Mouse (Mus musculus): ENCODE measurements around the gene Klk7. TPM values are rescaled to one million over a fixed set of nuclear protein-coding genes. Genes with fewer than 3 reads are reported as not detected.

Klk7 gene
- polyA plus RNA-seq (2021; fragmentation: Nextera tagmentation): 0.16 and 0.21 TPM in 2 replicates
- long read RNA-seq, experiment 1: 0 reads
- long read RNA-seq, experiment 2: 0 reads

DNA sequence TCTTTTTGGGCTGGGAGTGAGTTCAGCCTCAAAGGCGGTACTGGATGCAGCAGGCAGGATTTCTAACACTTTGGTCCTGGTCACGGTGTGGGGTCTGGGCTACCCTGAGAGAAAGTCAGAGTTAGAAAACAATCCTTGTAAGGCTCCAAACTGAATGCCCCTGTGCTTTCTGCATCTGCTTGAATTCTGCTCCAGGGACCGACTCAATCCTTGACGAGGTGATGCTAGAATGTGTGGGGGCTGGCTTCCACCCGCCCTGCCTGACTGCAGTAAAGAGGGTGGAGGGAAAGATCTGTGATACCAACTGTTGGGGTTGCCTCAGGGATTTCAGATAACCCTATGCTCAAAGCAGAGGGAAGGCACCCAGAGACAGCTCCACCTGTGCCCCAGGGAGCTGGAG is at the start of gene Klk7:
Gene Klk7, plus strand, starts transcription at position 301 of the 400 bp plus-strand sequence.

DNA sequence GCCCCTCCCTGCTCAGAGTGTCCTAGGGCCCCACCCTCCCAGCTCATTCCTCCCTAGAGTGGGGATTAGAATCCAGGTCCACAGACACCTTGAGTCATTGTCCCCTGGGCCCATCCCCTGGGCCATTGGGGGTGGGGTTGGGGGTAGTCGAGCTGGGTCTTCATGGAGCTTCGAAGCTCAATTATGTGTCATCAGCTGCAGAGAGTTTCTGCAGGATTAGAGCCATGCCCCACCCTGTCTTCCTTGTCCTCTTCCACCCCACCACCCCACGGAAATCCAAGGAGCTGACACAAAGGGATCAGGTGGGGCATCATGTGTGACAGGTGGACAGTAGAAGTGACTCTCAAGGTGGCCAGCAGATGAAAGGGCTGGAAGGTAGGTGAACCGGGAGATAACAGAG is 42.5 kb upstream of the Klk7 start, which contains the start of gene Klk12:
Gene Klk12, plus strand, starts transcription at position 301 of the 400 bp plus-strand sequence.

DNA sequence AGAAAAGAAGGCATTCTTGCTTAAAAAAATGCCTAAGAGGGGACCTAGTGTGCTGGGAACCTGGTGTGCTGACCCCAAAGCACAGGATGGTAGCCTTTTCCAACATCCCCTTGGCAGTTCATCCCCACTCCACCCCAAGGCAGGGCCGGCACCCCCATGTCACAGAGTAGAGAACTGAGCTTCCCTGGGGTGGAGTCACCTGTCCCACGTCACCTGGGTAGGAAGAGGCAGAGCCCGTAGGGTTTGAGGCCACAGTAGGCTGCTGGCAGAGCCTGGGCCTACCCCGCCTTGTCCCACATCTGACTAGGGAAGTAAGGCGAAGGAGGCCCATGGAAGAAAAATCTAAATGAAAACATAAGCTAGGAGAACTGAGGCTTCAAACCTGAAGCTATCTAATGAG is 36.7 kb upstream of the Klk7 start, which contains the start of gene Klk11:
Gene Klk11, plus strand, starts transcription at position 241 of the 400 bp plus-strand sequence.

DNA sequence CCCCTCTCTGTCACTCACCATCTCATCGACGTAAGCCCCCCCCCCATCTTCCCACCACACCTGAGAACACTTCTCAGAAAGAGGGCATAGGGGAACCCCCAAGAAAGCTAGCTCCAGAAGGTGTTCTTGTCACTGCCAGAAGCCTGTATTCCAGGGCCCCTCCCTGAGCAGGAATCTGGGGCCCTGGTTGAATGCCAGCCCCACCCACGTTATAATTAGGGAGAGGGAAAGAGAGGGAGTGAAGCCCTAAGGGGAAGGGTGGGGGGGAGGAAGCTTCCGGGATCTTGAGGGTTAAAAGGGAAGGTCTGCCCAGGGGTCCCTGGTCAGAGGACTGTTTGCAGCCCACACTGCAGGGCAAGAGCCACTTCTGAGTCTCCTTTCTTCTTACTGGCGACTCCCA is 30.3 kb upstream of the Klk7 start, which contains the start of gene Klk10:
Gene Klk10, plus strand, starts transcription at position 290 of the 400 bp plus-strand sequence.

DNA sequence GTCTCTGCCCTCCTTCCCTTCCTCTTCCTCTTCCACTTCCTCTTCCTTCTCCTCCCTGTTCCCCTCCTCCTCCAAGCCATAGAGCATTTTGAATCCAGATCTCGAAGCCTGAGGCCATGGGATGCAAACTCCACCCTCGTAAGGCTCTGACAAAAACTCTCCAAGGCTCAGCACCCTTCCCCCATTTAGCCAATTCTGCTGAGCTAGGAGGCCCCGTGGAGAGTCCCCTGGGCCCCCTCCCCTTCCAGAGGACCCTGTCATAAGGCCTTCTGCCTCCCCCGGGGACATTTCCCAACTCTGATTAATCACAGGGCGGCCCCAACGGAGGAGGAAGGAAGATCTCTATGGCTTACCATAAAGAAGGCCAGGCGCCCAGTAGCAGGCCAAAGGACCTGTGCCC is 19.5 kb upstream of the Klk7 start, which contains the start of gene Klk9:
Gene Klk9, plus strand, starts transcription at position 301 of the 400 bp plus-strand sequence.

DNA sequence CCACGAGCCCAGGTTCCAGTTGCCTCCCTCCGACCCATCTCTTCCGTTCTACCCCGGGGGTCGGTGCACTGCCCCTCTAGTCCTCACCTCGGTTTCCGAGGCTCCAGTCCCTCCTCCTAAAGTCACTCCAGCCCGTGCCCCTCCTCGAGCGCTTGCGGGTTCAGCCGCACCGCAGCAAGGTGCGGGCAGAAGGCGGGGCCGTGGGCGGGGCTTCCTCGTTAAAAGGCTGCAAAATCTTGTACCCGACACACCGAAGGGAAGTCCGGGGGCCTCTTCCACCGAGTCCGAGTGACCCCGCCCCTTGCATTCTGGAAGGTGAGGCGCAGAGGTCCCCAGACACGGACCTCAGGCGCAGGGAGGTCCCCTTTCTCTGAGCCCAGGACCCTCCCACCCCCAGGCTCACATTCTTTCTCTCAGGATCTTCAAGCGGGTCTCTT is 13.7 kb upstream of the Klk7 start, which contains the start of gene Klk8:
Gene Klk8, plus strand, starts transcription at position 245 of the 437 bp plus-strand sequence.

DNA sequence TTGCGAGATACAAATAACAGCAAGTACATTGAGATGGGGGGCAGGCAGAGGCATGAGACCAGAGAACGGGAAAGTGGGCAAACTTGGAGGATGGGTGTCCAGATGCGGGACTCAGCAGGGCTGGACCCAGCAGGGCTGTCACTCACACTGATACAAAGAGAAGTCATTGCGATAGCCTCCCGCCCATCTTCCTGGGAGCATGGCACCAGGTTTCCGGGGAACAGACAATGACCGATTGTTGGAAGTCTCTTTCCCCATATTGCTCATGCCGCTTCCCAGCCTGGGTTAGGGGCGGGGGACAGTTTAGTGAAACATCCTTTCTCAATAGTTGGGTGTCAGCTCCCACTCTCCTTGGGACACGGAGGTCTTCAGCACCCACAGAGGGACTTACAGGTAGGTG is 13.1 kb downstream of the Klk7 start, which contains the start of gene Klk6:
Gene Klk6, plus strand, starts transcription at position 301 of the 400 bp plus-strand sequence.

DNA sequence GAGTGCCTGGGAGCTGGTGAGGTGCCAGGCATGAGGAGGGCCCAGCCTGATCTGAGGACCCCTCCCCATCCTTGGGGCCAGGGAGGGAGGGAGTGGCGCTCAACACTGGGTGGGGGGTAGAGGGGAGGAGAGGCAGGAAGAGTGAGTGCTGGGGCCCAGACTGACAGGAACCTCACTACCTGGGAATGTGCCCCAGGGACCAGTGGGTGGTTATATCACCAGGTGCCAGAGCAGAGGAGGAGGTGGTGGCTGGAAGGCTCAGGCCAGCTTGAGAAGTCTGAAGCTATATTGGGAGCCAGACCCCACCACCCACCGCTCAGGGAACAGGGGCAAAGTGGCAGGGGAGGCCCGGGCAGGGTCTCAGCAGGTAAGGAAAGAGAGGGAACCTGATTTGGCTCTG is 30.6 kb downstream of the Klk7 start, which contains the start of gene Klk5:
Gene Klk5, plus strand, starts transcription at position 271 of the 400 bp plus-strand sequence.

Other genes starting within 250 kb of the Klk7 start
- 1.4 and 1.5 TPM in 2 replicates for gene Zfp658, start 249.0 kb upstream of the Klk7 start, polyA plus RNA-seq (2021; fragmentation: Nextera tagmentation)
- 6.2 and 7.4 TPM in 2 replicates for gene Zfp719, start 231.7 kb upstream of the Klk7 start, polyA plus RNA-seq (2021; fragmentation: Nextera tagmentation)
- 0.13 and 0.19 TPM in 2 replicates for gene Zfp819, start 204.1 kb upstream of the Klk7 start, polyA plus RNA-seq (2021; fragmentation: Nextera tagmentation)
- 0.09 TPM in 1 of 2 replicates, not detected in the other for gene Ceacam18, start 176.6 kb upstream of the Klk7 start, polyA plus RNA-seq (2021; fragmentation: Nextera tagmentation)
- 0.36 and 0.55 TPM in 2 replicates for gene Siglece, start 151.1 kb upstream of the Klk7 start, polyA plus RNA-seq (2021; fragmentation: Nextera tagmentation)
- gene Ctu1, start 139.3 kb upstream of the Klk7 start, polyA plus RNA-seq (2021; fragmentation: Nextera tagmentation): 7.8 and 8.8 TPM in 2 replicates
- not detected in 2 replicates for gene Klk14, start 120.9 kb upstream of the Klk7 start, polyA plus RNA-seq (2021; fragmentation: Nextera tagmentation)
- gene Klk13, start 98.7 kb upstream of the Klk7 start, polyA plus RNA-seq (2021; fragmentation: Nextera tagmentation): not detected in 2 replicates
- not detected in 2 replicates for gene Klk12, start 42.4 kb upstream of the Klk7 start, polyA plus RNA-seq (2021; fragmentation: Nextera tagmentation)
- gene Klk11, start 36.7 kb upstream of the Klk7 start, polyA plus RNA-seq (2021; fragmentation: Nextera tagmentation): not detected in 2 replicates
- gene Klk10, start 30.3 kb upstream of the Klk7 start, polyA plus RNA-seq (2021; fragmentation: Nextera tagmentation): 1.1 and 1.4 TPM in 2 replicates
- 0.13 TPM in 1 of 2 replicates, not detected in the other for gene Klk9, start 19.4 kb upstream of the Klk7 start, polyA plus RNA-seq (2021; fragmentation: Nextera tagmentation)
- 45.3 and 58.8 TPM in 2 replicates for gene Klk8, start 13.7 kb upstream of the Klk7 start, polyA plus RNA-seq (2021; fragmentation: Nextera tagmentation)
- 4.4 and 5.0 TPM in 2 replicates for gene Klk6, start 13.2 kb downstream of the Klk7 start, polyA plus RNA-seq (2021; fragmentation: Nextera tagmentation)
- 0.15 TPM in 1 of 2 replicates, not detected in the other for gene Klk5, start 30.7 kb downstream of the Klk7 start, polyA plus RNA-seq (2021; fragmentation: Nextera tagmentation)
- not detected in 2 replicates for gene Klk4, start 69.9 kb downstream of the Klk7 start, polyA plus RNA-seq (2021; fragmentation: Nextera tagmentation)
- gene Klk15, start 122.4 kb downstream of the Klk7 start, polyA plus RNA-seq (2021; fragmentation: Nextera tagmentation): not detected in 2 replicates
- not detected in 2 replicates for gene Klk1b8, start 139.4 kb downstream of the Klk7 start, polyA plus RNA-seq (2021; fragmentation: Nextera tagmentation)
- gene Klk1b1, start 155.5 kb downstream of the Klk7 start, polyA plus RNA-seq (2021; fragmentation: Nextera tagmentation): not detected in 2 replicates
- not detected in 2 replicates for gene Klk1b9, start 164.8 kb downstream of the Klk7 start, polyA plus RNA-seq (2021; fragmentation: Nextera tagmentation)
- not detected in 2 replicates for gene Klk1b11, start 184.6 kb downstream of the Klk7 start, polyA plus RNA-seq (2021; fragmentation: Nextera tagmentation)
- gene Klk1b26, start 200.9 kb downstream of the Klk7 start, polyA plus RNA-seq (2021; fragmentation: Nextera tagmentation): not detected in 2 replicates
- 0.16 and 0.28 TPM in 2 replicates for gene Klk1b27, start 241.0 kb downstream of the Klk7 start, polyA plus RNA-seq (2021; fragmentation: Nextera tagmentation)

Measured in layer of hippocampus, adult 6 months (tissue).